Mouse (Mus musculus) intestine, postnatal 0 days (tissue): ENCODE results near the gene Strn3. TPM values are rescaled to one million over a fixed set of nuclear protein-coding genes. Genes with fewer than 3 reads are reported as not detected.

Source experiments
- ATAC-seq: fragments of 200-750 bp; cut with Nextera tagmentation; 2 replicates; pipeline ENCODE4 v1.8.0; 2017; ENCODE audit warnings: mild to moderate bottlenecking, moderate TSS enrichment, moderate library complexity
- H3K27ac ChIP-seq: fragments of 300-500 bp; sonication (generic); 2 replicates; pipeline ENCODE4 v1.5.1; 2014; ENCODE audit warnings: mild to moderate bottlenecking, low read depth, low read length, moderate library complexity
- H3K27me3 ChIP-seq: fragments of 300-500 bp; sonication (generic); replicated peaks from 2 replicates; pipeline ENCODE4 v1.6.1; 2014; ENCODE audit warnings: low read length, mixed read lengths; ENCODE audit not compliant: control insufficient read depth, insufficient read depth
- H3K36me3 ChIP-seq: fragments of 300-500 bp; sonication (generic); 2 replicates; pipeline ENCODE4 v1.6.1; 2014; ENCODE audit warnings: mild to moderate bottlenecking, moderate library complexity; ENCODE audit not compliant: control insufficient read depth, insufficient read depth
- H3K4me1 ChIP-seq: fragments of 300-500 bp; sonication (generic); replicated peaks from 2 replicates; pipeline ENCODE4 v1.6.1; 2014; ENCODE audit warnings: antibody characterized with exemption, low read length, mixed read lengths; ENCODE audit not compliant: control insufficient read depth, insufficient read depth
- H3K4me2 ChIP-seq: fragments of 300-500 bp; sonication (generic); replicated peaks from 2 replicates; pipeline ENCODE4 v1.6.1; 2014; ENCODE audit warnings: low read depth, mild to moderate bottlenecking, moderate library complexity
- H3K4me3 ChIP-seq: fragments of 300-500 bp; sonication (generic); 2 replicates; pipeline ENCODE4 v1.5.1; 2014; ENCODE audit warnings: low read depth, low read length
- H3K9ac ChIP-seq: fragments of 300-500 bp; sonication (generic); 2 replicates; pipeline ENCODE4 v1.6.1; 2014; ENCODE audit warnings: mild to moderate bottlenecking, low read depth, low read length
- H3K9me3 ChIP-seq: fragments of 300-500 bp; sonication (generic); 2 replicates; pipeline ENCODE4 v1.6.1; 2016; ENCODE audit warnings: mixed run types; ENCODE audit not compliant: control insufficient read depth
- CTCF ChIP-seq: sonication (generic); IDR thresholded peaks from 2 replicates; pipeline ENCODE4 v1.5.1; 2016; ENCODE audit warnings: low read depth, mild to moderate bottlenecking, control low read depth, antibody characterized with exemption, moderate library complexity
- WGBS: fragments of 180-500 bp; shearing (Covaris S2); extraction: QIAGEN DNeasy Blood & Tissue Kit; methylation state at CpG from one replicate; pipeline ENCODE4 v1.1.7; 2014; 5-methylcytosine and 5-hydroxymethylcytosine counted together
- polyA plus RNA-seq: library from polyadenylated mRNA; unstranded; fragments of >200 nt; fragmentation: Nextera tagmentation; extraction: Ambion mirVana; gene quantifications from 2 replicates; pipeline ENCODE4 v1.2.1, GENCODE M21; 2015

The Strn3 gene
- polyA plus RNA-seq, 1 experiment from 2014 or later: 22.2 TPM

DNA sequence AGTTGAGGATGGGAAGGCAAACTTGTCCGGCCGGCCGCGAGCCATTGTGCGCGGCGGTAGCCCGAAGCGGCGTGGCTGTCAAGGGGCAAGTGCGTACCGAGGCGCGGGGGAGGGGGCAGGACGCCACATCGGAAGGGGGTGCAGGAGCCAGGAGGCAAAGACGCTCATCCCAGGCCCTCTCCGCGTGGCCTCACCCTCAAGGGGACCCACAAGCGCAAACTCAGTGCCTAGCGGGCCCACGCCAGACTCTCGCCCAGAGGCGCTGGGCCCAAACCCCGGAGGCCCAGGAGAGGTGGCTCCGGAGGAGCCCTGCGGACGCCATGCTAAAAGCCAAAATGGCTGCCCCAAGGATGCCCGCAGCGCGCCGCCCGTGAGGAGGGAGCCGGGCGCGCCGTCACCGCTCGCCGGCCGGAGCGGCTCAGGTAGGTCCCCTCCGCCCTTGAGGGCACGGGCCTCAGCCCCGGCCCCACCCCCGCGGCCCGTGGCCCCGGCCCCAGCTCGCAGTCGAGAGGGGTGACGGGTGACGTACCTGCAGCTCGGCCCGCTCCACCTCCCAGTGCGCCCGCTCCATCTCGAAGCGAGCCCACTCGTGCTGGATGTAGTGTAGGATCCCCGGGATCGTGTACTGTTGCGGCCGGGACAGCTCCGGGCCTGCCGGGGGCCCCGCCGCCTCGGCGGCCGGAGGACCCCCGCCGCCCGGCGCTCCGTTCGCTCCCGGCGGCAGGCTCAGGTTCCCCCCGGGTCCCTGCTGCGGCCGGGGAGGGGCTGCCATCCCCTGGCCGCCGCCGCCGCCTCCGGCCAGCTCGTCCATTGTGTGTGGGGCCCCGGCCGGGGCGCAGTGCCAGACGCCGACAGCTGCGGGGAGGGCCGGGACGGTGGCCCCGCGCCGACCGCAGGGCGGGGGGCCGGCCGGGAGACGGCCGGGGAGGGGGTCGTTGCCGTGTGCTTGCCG is 528 bp downstream of the Strn3 start, which contains the start of gene Ap4s1:
TSS of gene Ap4s1 (plus strand) at position 141 of the 952 bp plus-strand sequence.
- ATAC-seq: peak; percentile 65
- Histone ChIP-seq H3K27me3 (no peaks in the 10 kb centered on the region), H3K4me1 (peaks cover 5% of the 10 kb centered on the region; the same call in 1 of the 2 replicates), H3K27ac (peak within 1 kb of the TSS; percentile 100), H3K9me3 (no peaks in the 10 kb centered on the region), H3K36me3 (no peaks in the 10 kb centered on the region), H3K4me3 (peak within 1 kb of the TSS; percentile 99), H3K9ac (peak within 1 kb of the TSS; percentile 99), H3K4me2 (peak within 1 kb of the TSS; percentile 66)
- under 1% methylated on average over 73 of the region's 108 CpGs for WGBS
- no peak for TF ChIP-seq CTCF

DNA sequence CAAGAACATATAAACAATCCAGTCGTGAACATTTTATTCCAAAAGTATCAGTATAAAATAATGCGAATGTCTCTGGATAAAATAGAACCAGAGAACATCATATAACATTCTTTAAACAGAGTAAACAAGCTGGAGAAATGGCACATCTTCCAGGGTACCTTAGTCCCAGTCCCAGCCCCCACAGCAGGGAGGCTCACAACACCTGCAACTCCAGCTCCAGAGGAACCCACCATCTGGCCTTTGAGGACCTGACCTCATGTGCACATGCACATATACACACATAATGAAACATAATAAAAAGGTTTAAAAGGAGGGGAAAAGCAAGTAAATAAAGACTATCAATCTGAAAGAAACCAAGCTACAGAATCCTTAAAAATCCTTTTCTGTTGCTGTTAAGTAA is 3.2 kb downstream of the Strn3 start:
- no peak overlapping the region for H3K27ac ChIP-seq
- no peak for TF ChIP-seq CTCF
- no peak overlapping the region for H3K4me3 ChIP-seq
- H3K36me3 ChIP-seq: no peaks in the 10 kb centered on the region
- WGBS: 61% methylated on average over 2 of the region's 2 CpGs
- ATAC-seq: no peak
- no peaks in the 10 kb centered on the region for H3K9me3 ChIP-seq
- H3K27me3 ChIP-seq: no peaks in the 10 kb centered on the region
- H3K9ac ChIP-seq: no peak overlapping the region
- no peak overlapping the region for H3K4me2 ChIP-seq
- H3K4me1 ChIP-seq: peaks cover 5% of the 10 kb centered on the region; the same call in 1 of the 2 replicates

DNA sequence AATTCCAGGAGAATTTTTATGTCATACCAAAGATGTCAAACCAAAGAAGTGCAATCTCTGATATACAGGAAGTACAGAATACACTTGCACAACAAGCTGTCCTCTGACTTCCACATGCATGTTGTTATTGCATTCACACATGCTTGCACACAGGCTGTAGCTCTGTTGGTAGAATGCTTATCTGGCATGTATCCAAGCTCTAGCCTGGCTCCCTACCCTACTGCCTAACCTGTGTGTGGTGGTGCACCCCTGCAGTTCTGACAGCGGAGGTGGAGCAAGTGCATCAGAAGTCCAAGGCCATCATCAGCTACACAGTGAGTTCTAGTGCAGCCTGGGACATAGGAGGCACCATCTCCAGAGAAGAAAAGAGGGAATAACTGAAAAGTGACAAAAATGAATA is 12.9 kb downstream of the Strn3 start:
- no peak overlapping the region for H3K27ac ChIP-seq
- ATAC-seq: no peak
- no peaks in the 10 kb centered on the region for H3K9me3 ChIP-seq
- TF ChIP-seq CTCF: no peak
- H3K4me3 ChIP-seq: no peak overlapping the region
- peaks cover 5% of the 10 kb centered on the region for H3K36me3 ChIP-seq
- H3K27me3 ChIP-seq: no peaks in the 10 kb centered on the region
- H3K4me1 ChIP-seq: no peaks in the 10 kb centered on the region
- H3K4me2 ChIP-seq: no peak overlapping the region
- H3K9ac ChIP-seq: no peak overlapping the region
- WGBS: 76% methylated on average over 1 of the region's 1 CpGs

DNA sequence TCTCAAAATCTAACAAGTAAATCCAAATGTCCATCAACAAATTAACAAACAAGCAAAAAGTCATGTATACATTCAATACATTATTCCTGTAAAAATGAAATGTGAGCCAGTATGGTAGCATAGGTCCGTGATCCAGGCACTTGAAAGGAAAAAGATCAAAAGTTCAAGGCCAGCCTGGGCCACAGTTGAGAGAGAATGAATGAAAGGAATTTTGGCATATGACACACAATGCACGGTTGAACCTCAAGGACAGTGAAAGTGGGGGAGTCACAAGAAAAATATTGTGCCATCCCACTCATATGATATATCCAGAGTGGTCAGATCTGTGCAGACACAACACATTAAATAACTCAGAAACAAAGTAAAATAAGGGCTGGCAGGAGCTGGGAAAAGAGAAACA is 15.3 kb downstream of the Strn3 start:
- H3K27ac ChIP-seq: peak overlapping the region; percentile 7; the same call in 1 of the 2 replicates
- H3K9me3 ChIP-seq: no peaks in the 10 kb centered on the region
- no peak for ATAC-seq
- H3K4me3 ChIP-seq: no peak overlapping the region
- no peaks in the 10 kb centered on the region for H3K27me3 ChIP-seq
- TF ChIP-seq CTCF: no peak
- no peaks in the 10 kb centered on the region; the same call in 1 of the 2 replicates for H3K36me3 ChIP-seq
- no peaks in the 10 kb centered on the region for H3K4me1 ChIP-seq
- WGBS: 38% methylated on average over 2 of the region's 2 CpGs
- no peak overlapping the region for H3K9ac ChIP-seq
- no peak overlapping the region for H3K4me2 ChIP-seq

DNA sequence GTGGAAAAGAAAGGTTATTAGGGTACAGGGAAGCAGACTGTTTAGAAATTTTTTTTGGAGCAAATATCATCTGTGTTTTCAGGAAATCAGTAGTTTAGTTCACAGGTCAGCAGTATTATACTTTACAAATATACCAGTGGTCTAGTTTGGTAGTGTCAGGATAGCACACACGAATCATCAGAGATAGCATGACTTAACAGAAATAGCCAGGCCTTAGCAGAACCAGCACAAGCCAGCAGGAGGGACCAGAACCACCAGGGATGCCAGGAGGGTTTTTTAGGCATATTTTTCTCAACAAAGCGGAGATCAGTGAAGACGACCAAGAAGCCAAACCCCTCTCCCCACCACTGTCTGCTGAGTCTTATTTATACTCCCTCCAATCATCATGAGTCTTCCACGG is 18.4 kb downstream of the Strn3 start:
- no peak overlapping the region for H3K4me3 ChIP-seq
- no peaks in the 10 kb centered on the region for H3K9me3 ChIP-seq
- H3K4me1 ChIP-seq: no peaks in the 10 kb centered on the region
- no peak overlapping the region for H3K9ac ChIP-seq
- 66% methylated on average over 4 of the region's 4 CpGs for WGBS
- ATAC-seq: no peak
- no peak overlapping the region for H3K27ac ChIP-seq
- no peaks in the 10 kb centered on the region for H3K27me3 ChIP-seq
- H3K36me3 ChIP-seq: no peaks in the 10 kb centered on the region; the same call in 1 of the 2 replicates
- TF ChIP-seq CTCF: no peak
- no peak overlapping the region for H3K4me2 ChIP-seq

DNA sequence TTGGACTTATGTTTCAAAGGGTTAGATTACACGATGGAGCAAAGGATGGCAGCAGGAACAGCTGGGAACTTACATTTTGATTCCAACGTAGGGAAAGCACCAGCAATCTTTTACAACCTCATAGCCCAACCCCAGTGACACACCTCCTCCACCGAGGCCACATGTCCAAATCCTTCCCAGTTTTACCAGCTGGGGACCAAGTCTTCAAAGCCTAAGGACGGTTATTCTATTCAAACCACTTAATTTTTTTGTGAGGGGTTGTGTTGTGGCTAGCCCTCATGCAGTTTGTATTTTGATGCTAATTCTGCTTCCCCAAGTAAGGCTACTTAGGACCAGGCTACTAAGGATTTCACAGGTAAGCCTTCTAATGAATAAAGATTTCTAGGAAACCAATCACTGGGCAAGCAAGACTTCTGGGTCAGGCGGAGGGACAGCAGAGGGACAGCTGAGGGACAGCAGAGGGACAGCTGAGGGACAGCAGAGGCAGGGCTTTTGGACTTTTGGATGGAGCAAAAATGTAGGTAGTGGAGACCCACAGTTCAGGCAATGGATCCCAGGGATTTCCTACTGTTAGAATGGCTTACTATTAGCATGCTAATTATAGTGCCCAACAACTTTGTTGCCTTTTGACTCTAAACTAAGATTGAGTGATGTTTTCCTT is 20.3 kb downstream of the Strn3 start:
- WGBS: 35% methylated on average over 5 of the region's 5 CpGs
- no peak for TF ChIP-seq CTCF
- ATAC-seq: no peak

More for the DNA sequence above, 20.3 kb downstream of the Strn3 start:
- Histone ChIP-seq H3K27me3 (no peaks in the 10 kb centered on the region), H3K4me3 (no peak overlapping the region), H3K9me3 (no peaks in the 10 kb centered on the region), H3K36me3 (no peaks in the 10 kb centered on the region; the same call in 1 of the 2 replicates), H3K4me1 (no peaks in the 10 kb centered on the region), H3K27ac (no peak overlapping the region), H3K4me2 (no peak overlapping the region), H3K9ac (no peak overlapping the region)
